Mouse (Mus musculus): ENCODE results near the gene Ska2. TPM values are rescaled to one million over a fixed set of nuclear protein-coding genes. Genes with fewer than 3 reads are reported as not detected.

The Ska2 gene
- 11.3 and 12.4 TPM in 2 replicates for polyA plus RNA-seq (2015; fragmentation: Nextera tagmentation; extraction: Ambion mirVana)

GRCm38 (mm10) chr11:87108755-87109518, at the start of gene Ska2:
TSS of gene Ska2 (plus strand) at chr11:87109234.
- H3K9me3 ChIP-seq (ENCODE audit: control insufficient read depth) = no peaks in the 10 kb centered on the region
- TF ChIP-seq CTCF (IDR thresholded peaks at IDR 0.05; ENCODE audit: low read depth) = no peak
- H3K36me3 ChIP-seq (ENCODE audit: control insufficient read depth, insufficient read depth) = peaks cover 14% of the 10 kb centered on the region
- peak within 1 kb of the TSS; percentile 74 for H3K9ac ChIP-seq (ENCODE audit: low read depth, low read length)
- H3K4me2 ChIP-seq (replicated peaks; ENCODE audit: low read depth) = peak within 1 kb of the TSS; percentile 81
- ATAC-seq = peak; percentile 99
- WGBS = under 1% methylated on average over 40 of the region's 40 CpGs
- no peaks in the 10 kb centered on the region for H3K27me3 ChIP-seq (replicated peaks; ENCODE audit: control insufficient read depth, insufficient read depth, low read length)
- peak within 1 kb of the TSS; percentile 76 for H3K27ac ChIP-seq (ENCODE audit: low read depth, low read length)
- H3K4me1 ChIP-seq (replicated peaks; ENCODE audit: control insufficient read depth, insufficient read depth, low read length) = no peaks in the 10 kb centered on the region
- H3K4me3 ChIP-seq (ENCODE audit: low read depth, low read length) = peak within 1 kb of the TSS; percentile 93

GRCm38 (mm10) chr11:87060410-87060809, 48.6 kb upstream of the Ska2 start:
- H3K9me3 ChIP-seq (ENCODE audit: control insufficient read depth) = no peaks in the 10 kb centered on the region
- H3K27ac ChIP-seq (ENCODE audit: low read depth, low read length) = no peak overlapping the region
- H3K4me3 ChIP-seq (ENCODE audit: low read depth, low read length) = no peak overlapping the region
- no peak overlapping the region for H3K9ac ChIP-seq (ENCODE audit: low read depth, low read length)
- WGBS = 98% methylated on average over 2 of the region's 2 CpGs
- H3K4me1 ChIP-seq (replicated peaks; ENCODE audit: control insufficient read depth, insufficient read depth, low read length) = no peaks in the 10 kb centered on the region
- peaks cover 3% of the 10 kb centered on the region for H3K36me3 ChIP-seq (ENCODE audit: control insufficient read depth, insufficient read depth)
- ATAC-seq = no peak
- H3K4me2 ChIP-seq (replicated peaks; ENCODE audit: low read depth) = no peak overlapping the region
- TF ChIP-seq CTCF (IDR thresholded peaks at IDR 0.05; ENCODE audit: low read depth) = no peak
- H3K27me3 ChIP-seq (replicated peaks; ENCODE audit: control insufficient read depth, insufficient read depth, low read length) = no peaks in the 10 kb centered on the region

- no peak overlapping the region for H3K27ac ChIP-seq (ENCODE audit: low read depth, low read length)
- 33% methylated on average over 3 of the region's 3 CpGs for WGBS
These were observed 46.9 kb upstream of the Ska2 start for GRCm38 (mm10) chr11:87062087-87062486.

GRCm38 (mm10) chr11:87073343-87073865, 35.6 kb upstream of the Ska2 start:
- Histone ChIP-seq H3K9me3 (ENCODE audit: control insufficient read depth) (no peaks in the 10 kb centered on the region), H3K4me1 (replicated peaks; ENCODE audit: control insufficient read depth, insufficient read depth, low read length) (0 out of 2 replicates have a peak, but pooled peaks cover 6% of the 10 kb centered on the region), H3K9ac (ENCODE audit: low read depth, low read length) (peak overlapping the region; percentile 58), H3K4me2 (replicated peaks; ENCODE audit: low read depth) (peak overlapping the region; percentile 100), H3K27me3 (replicated peaks; ENCODE audit: control insufficient read depth, insufficient read depth, low read length) (no peaks in the 10 kb centered on the region), H3K36me3 (ENCODE audit: control insufficient read depth, insufficient read depth) (peaks cover 15% of the 10 kb centered on the region), H3K4me3 (ENCODE audit: low read depth, low read length) (peak overlapping the region; percentile 69), H3K27ac (ENCODE audit: low read depth, low read length) (peak overlapping the region; percentile 5; the same call in 1 of the 2 replicates)
- TF ChIP-seq CTCF (IDR thresholded peaks at IDR 0.05; ENCODE audit: low read depth) = peak; percentile 79
- ATAC-seq = peak; percentile 58
- WGBS = 1% methylated on average over 24 of the region's 24 CpGs

More at GRCm38 (mm10) chr11:87062087-87062486, 46.9 kb upstream of the Ska2 start:
- peak; percentile 87 for ATAC-seq
- no peak overlapping the region for H3K4me2 ChIP-seq (replicated peaks; ENCODE audit: low read depth)
- no peaks in the 10 kb centered on the region for H3K9me3 ChIP-seq (ENCODE audit: control insufficient read depth)
- no peak overlapping the region for H3K9ac ChIP-seq (ENCODE audit: low read depth, low read length)
- no peak for TF ChIP-seq CTCF (IDR thresholded peaks at IDR 0.05; ENCODE audit: low read depth)
- peaks cover 3% of the 10 kb centered on the region; the same call in 1 of the 2 replicates for H3K36me3 ChIP-seq (ENCODE audit: control insufficient read depth, insufficient read depth)
- no peak overlapping the region for H3K4me3 ChIP-seq (ENCODE audit: low read depth, low read length)
- H3K27me3 ChIP-seq (replicated peaks; ENCODE audit: control insufficient read depth, insufficient read depth, low read length) = no peaks in the 10 kb centered on the region
- no peaks in the 10 kb centered on the region for H3K4me1 ChIP-seq (replicated peaks; ENCODE audit: control insufficient read depth, insufficient read depth, low read length)

GRCm38 (mm10) chr11:87073866-87074440, 35.1 kb upstream of the Ska2 start, which contains the start of gene Gdpd1:
TSS of gene Gdpd1 (minus strand) at chr11:87074062.
- H3K4me1 ChIP-seq (replicated peaks; ENCODE audit: control insufficient read depth, insufficient read depth, low read length) = 0 out of 2 replicates have a peak, but pooled peaks cover 6% of the 10 kb centered on the region
- H3K36me3 ChIP-seq (ENCODE audit: control insufficient read depth, insufficient read depth) = peaks cover 16% of the 10 kb centered on the region
- H3K27ac ChIP-seq (ENCODE audit: low read depth, low read length) = peak within 1 kb of the TSS; percentile 5; the same call in 1 of the 2 replicates
- H3K4me3 ChIP-seq (ENCODE audit: low read depth, low read length) = peak within 1 kb of the TSS; percentile 69
- WGBS = under 1% methylated on average over 43 of the region's 43 CpGs
- peak; percentile 85 for ATAC-seq
- TF ChIP-seq CTCF (IDR thresholded peaks at IDR 0.05; ENCODE audit: low read depth) = peak; percentile 68
- peak within 1 kb of the TSS; percentile 100 for H3K4me2 ChIP-seq (replicated peaks; ENCODE audit: low read depth)
- H3K27me3 ChIP-seq (replicated peaks; ENCODE audit: control insufficient read depth, insufficient read depth, low read length) = no peaks in the 10 kb centered on the region
- no peaks in the 10 kb centered on the region for H3K9me3 ChIP-seq (ENCODE audit: control insufficient read depth)
- H3K9ac ChIP-seq (ENCODE audit: low read depth, low read length) = peak within 1 kb of the TSS; percentile 58

GRCm38 (mm10) chr11:87083712-87084111, 25.3 kb upstream of the Ska2 start:
- no peak overlapping the region for H3K4me3 ChIP-seq (ENCODE audit: low read depth, low read length)
- ATAC-seq = no peak
- peaks cover 39% of the 10 kb centered on the region for H3K36me3 ChIP-seq (ENCODE audit: control insufficient read depth, insufficient read depth)
- H3K9me3 ChIP-seq (ENCODE audit: control insufficient read depth) = no peaks in the 10 kb centered on the region
- no peak overlapping the region for H3K9ac ChIP-seq (ENCODE audit: low read depth, low read length)
- peaks cover 20% of the 10 kb centered on the region for H3K4me1 ChIP-seq (replicated peaks; ENCODE audit: control insufficient read depth, insufficient read depth, low read length)
- no peak overlapping the region for H3K27ac ChIP-seq (ENCODE audit: low read depth, low read length)
- H3K27me3 ChIP-seq (replicated peaks; ENCODE audit: control insufficient read depth, insufficient read depth, low read length) = no peaks in the 10 kb centered on the region
- no peak for TF ChIP-seq CTCF (IDR thresholded peaks at IDR 0.05; ENCODE audit: low read depth)
- H3K4me2 ChIP-seq (replicated peaks; ENCODE audit: low read depth) = no peak overlapping the region
- WGBS = 31% methylated on average over 1 of the region's 1 CpGs

Data from intestine, postnatal 0 days (tissue).